Mouse (Mus musculus): ENCODE results near the gene Gm49711. TPM values are rescaled to one million over a fixed set of nuclear protein-coding genes. Genes with fewer than 3 reads are reported as not detected.

Gene Gm49711
- total RNA-seq, 2 experiments from 2014 or later: not detected

DNA sequence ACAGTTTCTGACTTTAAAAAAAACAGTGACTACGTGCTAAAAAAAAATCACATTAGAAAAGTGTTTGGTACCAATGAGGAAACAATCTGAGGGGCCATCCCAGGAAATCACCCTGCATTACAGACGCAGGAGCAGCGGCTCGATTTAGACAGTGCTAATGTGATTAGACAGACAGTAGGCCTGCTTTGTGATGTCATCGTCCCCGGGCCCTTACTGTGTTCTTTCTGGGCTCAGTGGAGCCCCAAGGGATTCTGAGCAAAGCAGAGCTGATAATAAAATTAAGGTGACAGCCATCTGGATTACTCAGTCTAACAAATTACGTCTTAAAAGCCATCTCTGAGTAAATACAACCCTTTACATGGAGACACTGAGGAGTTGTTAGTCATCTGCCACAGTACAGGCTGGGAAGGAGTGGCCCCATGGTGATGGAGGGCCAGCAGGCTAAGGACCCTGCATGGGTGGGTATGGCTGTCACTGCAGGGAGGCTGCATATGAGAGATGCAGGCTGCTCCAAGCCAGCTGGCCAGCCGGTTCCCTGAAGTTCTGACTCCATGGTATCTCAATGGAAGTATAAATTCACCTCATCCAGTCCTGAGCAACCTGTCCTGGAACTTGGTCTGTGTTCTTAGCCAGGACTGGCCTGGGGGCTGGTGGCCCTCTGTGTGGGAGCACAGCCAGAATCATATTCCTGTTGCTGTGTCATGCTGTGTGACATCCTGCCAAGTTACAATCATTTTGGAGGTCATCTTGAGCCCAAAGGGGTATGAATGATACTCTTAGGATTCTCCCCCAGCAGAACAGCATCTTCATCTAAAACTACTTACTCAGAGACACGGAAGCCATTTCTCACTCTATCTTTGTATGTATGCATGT lies 59.5 kb downstream of the Gm49711 start:
- intact Hi-C loops (cut with DNase I): no loop called here
- no peak for DNase-seq

- intact Hi-C loops (cut with DNase I): no loop called here
Measured at GRCm38 (mm10) chr16:92119013-92119515, 60.9 kb downstream of the Gm49711 start.

GRCm38 (mm10) chr16:92120899-92121531 lies 62.9 kb downstream of the Gm49711 start:
- intact Hi-C loops (cut with DNase I): no loop called here
- DNase-seq: no peak

More at GRCm38 (mm10) chr16:92119013-92119515, 60.9 kb downstream of the Gm49711 start:
- no peak for DNase-seq

DNA sequence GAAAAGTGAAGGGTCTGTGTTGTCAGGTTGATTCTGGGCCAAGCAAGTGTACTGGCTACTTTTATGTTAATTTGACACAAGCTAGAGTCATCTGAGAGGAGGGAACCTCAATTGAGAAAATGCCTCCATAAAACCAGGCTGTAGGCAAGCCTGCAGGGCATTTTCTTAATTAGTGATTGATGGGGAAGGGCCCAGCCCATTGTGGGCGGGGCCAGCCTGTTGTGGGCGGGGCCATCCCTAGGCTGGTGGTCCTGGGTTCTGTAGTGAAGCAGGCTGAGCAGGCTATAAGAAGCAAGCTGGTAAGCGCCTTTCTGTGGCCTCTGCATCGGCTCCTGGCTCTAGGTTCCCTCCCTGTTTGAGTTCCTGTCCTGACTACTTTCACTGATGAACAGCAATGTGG lies 69.1 kb downstream of the Gm49711 start:
- intact Hi-C loops (cut with DNase I): no loop called here
- DNase-seq: no peak

DNA sequence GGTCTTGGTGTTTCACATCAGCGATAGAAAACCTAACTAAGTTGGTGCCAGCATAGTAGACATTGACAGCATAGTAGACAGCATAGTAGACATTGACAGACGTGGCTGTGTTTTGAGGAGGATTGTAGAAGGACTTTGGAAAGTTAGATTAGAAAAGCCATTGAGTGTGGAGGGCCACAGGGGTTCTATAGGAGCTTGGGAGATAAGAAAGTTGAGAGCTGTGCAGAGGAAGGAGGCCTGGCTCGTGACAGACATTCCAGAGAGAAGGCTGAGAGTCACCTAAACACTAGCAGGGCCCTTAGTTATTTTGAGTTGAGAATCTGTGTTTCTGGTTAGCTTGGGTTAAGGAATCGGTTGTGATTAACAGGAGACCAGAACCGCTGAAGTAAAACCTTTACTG lies 69.5 kb downstream of the Gm49711 start:
- intact Hi-C loops (cut with DNase I): no loop called here
- no peak for DNase-seq

DNA sequence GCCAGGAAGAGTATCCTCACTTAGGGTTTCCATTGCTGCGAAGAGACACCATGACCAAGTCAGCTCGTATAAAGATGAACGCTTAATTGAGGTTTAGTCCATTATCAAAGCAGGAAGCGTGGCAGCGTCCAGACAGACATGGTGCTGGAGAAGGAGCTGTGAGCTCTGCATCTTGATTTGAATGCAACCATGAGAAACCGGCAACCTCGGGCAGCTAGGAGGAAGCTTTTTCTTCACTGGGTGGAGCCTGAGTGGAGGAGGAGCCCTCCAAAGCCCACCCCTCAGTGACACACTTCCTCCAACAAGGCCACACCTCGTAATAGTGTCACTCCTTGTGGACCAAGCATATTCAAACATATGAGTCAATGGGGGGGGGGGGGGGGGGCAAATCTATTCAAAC lies 71.7 kb downstream of the Gm49711 start:
- intact Hi-C loops (cut with DNase I): loop anchor here (5.0 kb wide), 1 partner anchor 117 kb away; no protein-coding TSS in a partner anchor
- DNase-seq: no peak

DNA sequence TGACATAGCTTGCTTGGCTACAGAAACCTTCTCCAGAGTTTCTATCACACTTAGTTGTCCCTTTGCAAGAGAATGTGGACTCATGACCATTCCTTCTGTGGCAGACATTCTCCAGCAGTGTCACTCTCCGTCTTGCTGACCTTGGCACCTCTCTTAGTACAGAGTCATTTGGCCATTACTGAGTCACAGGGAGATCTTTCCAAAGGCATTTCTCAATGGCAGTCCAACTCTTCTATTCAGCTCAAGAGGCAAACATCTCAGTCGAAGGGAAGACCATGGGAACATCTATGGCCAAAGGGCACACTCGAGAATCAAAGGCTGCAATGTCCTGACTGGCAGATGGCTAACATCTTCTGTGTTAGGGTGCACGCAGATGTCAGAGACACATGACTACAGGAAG lies 74.4 kb downstream of the Gm49711 start:
- no peak for DNase-seq
- intact Hi-C loops (cut with DNase I): loop anchor here (5.0 kb wide), 1 partner anchor 115 kb away; no protein-coding TSS in a partner anchor

DNA sequence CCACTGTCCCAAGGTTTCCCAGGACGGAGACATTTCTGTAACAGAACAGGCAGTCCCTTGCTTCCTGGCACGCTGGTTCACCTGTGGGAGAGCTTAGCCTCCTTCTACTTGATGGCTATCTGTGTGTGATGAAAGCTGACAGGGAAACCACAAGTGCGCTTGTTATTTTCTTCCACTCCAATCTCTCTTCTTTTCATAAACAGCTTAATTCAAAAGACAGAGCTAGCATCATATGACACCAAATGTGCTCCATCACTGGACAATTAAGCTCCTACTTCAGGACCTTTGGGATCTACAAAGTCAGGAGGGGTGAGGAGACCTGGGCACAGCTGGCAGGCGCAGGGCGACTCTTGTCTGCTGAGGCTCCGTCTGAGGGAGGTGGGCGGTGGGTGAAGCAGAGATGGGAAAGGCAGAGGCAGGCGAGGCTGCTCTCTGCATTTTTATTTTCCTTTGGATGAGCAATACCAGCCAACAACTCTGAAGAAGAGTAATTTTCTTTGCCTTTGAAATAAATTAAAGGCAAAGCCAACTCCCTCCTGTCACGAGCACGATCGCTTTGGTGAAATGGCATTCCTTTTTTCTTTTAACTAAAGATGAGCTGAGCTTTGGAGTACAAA lies 76.1 kb downstream of the Gm49711 start:
- DNase-seq: no peak
- intact Hi-C loops (cut with DNase I): loop anchor here (5.0 kb wide), 1 partner anchor 113 kb away; no protein-coding TSS in a partner anchor

GRCm38 (mm10) chr16:92136275-92136674 lies 78.2 kb downstream of the Gm49711 start:
- intact Hi-C loops (cut with DNase I): no loop called here
- no peak for DNase-seq

DNA sequence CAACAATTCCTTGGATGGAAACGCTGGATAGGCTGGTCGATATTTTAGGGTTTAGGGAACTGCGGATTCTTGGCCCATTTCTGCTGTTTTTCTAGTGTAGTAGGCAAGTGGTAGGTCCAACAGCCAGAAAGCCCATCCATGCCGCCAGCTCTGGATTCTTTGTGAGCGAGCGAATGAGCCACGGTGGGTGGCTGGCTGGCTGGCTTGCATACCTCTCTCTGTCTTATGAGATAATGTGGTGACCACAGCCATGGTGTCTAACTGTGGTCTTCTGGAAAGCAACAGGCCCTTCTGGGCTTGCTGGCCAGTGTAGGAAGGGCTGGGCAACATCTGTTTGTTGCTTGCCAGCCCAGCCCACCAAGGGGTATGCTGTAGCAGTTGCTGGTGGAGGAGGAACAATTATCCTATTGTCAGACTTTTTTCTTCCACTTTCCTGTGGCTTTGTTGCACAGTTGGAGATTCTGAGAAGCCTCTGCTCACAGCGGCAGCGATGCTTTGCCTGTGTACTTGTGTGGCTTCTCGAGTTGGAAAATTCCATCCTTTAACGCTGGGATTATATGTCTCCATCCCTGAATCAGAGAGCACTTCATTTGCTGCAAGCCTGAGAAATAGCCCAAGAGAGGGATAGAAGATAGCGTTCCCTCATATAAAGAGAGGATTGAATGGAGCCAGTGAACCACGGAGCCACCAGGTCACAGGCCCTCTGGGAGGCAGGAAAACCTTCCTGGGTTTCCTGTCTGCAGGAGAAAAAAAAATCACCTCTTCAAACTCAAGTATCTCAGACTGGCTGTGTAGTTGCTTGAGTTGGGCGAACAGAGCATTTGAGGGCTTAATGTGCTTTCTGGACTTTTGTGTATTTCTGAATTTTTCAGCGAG lies 81.5 kb downstream of the Gm49711 start:
- intact Hi-C loops (cut with DNase I): no loop called here
- DNase-seq: no peak

DNA sequence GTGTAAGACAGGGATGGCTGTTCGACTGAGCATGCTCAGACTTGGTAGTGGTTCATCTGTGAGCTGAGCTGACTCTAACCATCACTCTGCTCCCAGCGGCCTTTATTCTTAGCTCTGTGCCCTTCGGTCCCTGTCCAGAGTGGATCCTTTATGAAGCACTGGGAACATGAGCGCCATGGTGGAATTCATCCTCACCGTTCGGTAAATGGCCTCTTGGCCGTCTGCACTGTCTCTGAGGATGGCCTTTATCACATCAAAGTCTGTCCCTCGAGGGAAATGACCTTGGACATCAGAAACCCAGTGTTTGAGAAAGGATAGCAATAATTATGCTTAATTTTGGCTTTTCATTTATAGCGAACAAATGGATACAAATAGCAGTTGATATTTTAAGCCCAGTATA lies 82.2 kb downstream of the Gm49711 start:
- no peak for DNase-seq
- intact Hi-C loops (cut with DNase I): no loop called here

- DNase-seq: no peak
- intact Hi-C loops (cut with DNase I): no loop called here
Measured at GRCm38 (mm10) chr16:92141021-92141420, 82.9 kb downstream of the Gm49711 start.

- no peak for DNase-seq
- intact Hi-C loops (cut with DNase I): no loop called here
Measured at GRCm38 (mm10) chr16:92142426-92143012, 84.4 kb downstream of the Gm49711 start.

GRCm38 (mm10) chr16:92147631-92148366 lies 89.7 kb downstream of the Gm49711 start:
- no peak for DNase-seq
- intact Hi-C loops (cut with DNase I): no loop called here

- no peak for DNase-seq
- intact Hi-C loops (cut with DNase I): no loop called here
Measured at GRCm38 (mm10) chr16:92148367-92148728, 90.2 kb downstream of the Gm49711 start.

- intact Hi-C loops (cut with DNase I): no loop called here
- DNase-seq: no peak
Measured at GRCm38 (mm10) chr16:92150975-92151374, 92.9 kb downstream of the Gm49711 start.

GRCm38 (mm10) chr16:92158021-92158455 lies 99.9 kb downstream of the Gm49711 start:
- intact Hi-C loops (cut with DNase I): no loop called here
- no peak for DNase-seq

GRCm38 (mm10) chr16:92158461-92159091 lies 100.5 kb downstream of the Gm49711 start:
- peak; percentile 26 to 27 for DNase-seq
- intact Hi-C loops (cut with DNase I): no loop called here

- intact Hi-C loops (cut with DNase I): no loop called here
- DNase-seq: no peak
Measured at GRCm38 (mm10) chr16:92159114-92159513, 101.0 kb downstream of the Gm49711 start.

Measured in gastrocnemius, postnatal 36 days (tissue).